Mouse (Mus musculus): ENCODE results near the gene Hmgb1.

DNA sequence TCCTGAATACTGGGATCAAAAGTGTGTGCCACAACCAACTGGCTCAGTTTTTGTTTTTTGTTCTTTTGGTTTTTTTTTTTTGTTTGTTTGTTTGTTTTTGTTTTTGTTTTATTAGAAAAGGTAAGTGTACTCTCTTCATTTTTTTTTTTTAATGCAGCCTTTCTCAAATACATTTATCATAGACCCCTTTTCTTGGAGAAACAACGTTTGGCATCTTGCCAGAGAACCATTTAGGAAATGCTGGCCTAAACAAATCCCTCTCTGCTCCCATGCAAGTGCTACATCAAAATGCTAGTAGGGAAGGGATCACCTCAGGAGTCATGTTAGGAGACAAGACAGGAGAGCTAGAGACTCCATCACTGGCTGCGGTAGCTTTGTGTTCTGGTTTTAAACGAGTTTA is 76.7 kb downstream of the Hmgb1 start:
- TF ChIP-seq CTCF (IDR thresholded peaks at IDR 0.05; ENCODE audit: borderline replicate concordance, extremely low read depth, insufficient read depth, insufficient read length) (no peak), POLR2A (IDR thresholded peaks at IDR 0.05; ENCODE audit: borderline replicate concordance, extremely low read depth, insufficient read depth, insufficient read length, poor library complexity, severe bottlenecking) (no peak)
